Mouse (Mus musculus): ENCODE measurements around the gene Ccr6. TPM values are rescaled to one million over a fixed set of nuclear protein-coding genes. Genes with fewer than 3 reads are reported as not detected.
A peak's percentile ranks its signal among the peaks of the same experiment; 100 is the strongest.

The Ccr6 gene
- total RNA-seq, 2 experiments from 2014 or later: not detected

DNA sequence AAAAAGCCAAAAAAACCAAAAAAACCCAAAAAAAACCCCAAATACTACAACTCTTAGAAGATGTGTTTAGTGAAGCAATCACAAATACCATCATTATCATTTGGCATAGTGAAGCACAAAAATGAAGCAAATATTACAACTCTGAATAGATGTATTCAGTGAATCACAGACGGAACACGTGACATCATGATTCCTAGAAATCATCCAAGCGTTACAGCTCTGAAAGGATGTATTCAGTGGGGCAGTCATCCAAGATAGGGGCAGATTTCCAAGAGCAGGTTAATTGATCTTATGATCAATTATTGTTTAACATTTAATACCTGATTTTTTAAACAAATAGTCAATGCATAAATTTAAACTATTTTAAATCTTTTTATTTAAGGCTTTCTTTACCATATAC lies 41.4 kb downstream of the Ccr6 start:
- no peak for ATAC-seq (replicated peaks; ENCODE audit: low FRiP score, poor library complexity, severe bottlenecking)

DNA sequence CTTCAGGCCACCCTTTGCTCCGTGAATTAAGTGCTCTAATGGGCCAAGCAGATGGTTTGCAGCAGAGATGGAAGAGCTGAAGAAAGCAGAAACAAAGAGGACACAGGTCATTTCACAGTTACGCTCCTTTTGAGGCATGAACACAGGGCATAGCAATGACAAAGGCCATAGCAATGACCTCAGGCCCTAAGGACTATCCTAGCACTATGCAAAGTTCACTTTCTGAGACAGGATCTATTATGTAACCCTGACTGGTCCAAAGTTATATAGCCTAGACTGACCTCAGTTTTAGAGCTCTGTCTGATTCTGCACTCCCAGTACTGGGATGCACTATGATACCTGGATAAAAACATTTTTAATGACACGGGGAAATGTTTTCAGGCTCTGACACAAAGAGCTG lies 42.5 kb downstream of the Ccr6 start:
- ATAC-seq (replicated peaks; ENCODE audit: low FRiP score, poor library complexity, severe bottlenecking): no peak

DNA sequence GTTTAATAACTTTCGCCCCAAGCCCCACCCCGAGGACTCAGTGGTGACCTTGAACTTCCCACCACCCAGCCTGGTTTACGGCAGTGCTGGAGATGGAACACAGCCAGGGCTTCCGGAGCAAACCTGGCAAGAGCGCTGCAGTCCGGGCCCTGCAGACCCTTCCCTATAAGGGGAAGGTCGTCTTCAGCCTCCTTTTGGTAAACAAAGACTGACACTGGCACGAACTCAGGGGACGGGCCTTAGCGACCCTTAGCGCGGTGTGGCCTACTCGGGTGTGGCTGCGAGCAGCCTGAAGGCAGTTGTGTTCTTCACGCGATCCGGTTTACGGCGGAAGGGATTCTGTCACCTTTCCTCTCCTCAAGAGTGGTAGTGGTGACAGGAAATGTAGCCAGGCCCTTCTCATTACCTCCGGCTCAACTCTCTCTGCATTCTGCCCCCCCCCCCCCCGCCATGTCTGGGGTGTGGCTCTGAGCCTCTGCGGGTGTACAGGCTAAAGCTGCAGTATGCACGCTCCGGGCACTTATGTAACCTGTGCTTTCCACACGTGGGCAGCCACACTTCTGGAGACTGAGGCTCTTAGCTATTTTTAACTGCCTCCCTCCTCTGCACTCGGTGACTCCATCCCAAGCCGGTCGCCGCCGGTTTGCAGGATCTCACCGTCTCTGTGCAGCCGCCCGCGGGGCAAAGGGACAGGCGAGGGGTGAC lies 47.1 kb downstream of the Ccr6 start, which contains the start of gene Mpc1:
Mpc1 (plus strand) TSS at position 84 of the 705 bp plus-strand sequence.
- peak; percentile 33 for ATAC-seq (replicated peaks; ENCODE audit: low FRiP score, poor library complexity, severe bottlenecking)

DNA sequence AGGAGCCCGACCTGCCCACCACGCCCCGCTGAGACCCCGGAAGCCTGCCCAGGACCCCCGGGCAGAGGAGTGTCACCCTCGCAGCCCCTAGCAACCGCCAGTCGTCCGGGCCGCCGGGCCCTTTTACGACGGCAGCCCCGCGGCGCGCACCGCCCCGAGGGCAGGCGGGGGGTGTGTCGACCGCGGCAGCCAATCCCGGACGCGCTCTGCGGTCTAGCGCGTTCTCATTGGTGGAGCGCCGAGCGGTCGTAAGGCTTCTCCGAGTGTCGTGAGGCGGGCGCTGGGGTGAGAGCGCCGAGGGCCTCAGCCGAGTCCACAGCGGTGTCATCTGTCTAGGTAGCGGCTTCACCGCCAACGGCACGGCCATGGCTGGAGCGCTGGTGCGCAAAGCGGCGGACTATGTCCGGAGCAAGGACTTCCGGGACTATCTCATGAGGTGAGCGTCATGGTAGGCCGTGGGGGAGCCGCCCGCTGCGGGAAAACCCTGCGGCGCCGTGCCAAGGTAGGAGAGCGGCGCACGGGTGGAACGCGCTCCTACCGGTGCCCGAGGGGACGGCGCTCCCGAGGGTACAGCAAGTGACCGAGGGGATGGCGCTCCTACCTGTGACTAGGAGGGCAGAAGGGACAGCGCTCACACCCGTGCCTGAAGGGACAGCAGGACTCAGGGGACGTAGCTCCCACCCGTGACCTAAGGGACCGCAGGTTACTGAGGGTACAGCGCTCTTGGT lies 47.8 kb downstream of the Ccr6 start:
- ATAC-seq (replicated peaks; ENCODE audit: low FRiP score, poor library complexity, severe bottlenecking): peak; percentile 92

DNA sequence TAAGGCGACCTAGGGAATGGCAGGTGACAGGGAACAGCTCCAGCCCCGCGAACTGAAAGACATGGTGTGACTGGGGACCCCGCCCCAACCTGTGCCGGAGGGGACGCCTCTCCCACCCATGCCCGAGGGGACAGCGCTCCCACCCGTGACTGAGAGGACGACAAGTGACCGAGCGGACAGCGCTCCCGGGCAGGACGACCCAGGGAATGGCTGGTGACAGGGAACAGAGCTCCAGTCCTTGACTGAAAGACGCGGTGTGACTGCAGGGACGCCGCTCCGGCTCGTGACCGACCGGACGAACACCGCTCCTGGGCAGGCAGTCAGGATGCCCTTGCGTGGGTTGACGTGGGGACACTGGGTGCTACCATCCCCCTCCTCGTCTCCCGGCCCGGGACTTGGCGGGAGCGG lies 48.4 kb downstream of the Ccr6 start:
- ATAC-seq (replicated peaks; ENCODE audit: low FRiP score, poor library complexity, severe bottlenecking): peak; percentile 52

DNA sequence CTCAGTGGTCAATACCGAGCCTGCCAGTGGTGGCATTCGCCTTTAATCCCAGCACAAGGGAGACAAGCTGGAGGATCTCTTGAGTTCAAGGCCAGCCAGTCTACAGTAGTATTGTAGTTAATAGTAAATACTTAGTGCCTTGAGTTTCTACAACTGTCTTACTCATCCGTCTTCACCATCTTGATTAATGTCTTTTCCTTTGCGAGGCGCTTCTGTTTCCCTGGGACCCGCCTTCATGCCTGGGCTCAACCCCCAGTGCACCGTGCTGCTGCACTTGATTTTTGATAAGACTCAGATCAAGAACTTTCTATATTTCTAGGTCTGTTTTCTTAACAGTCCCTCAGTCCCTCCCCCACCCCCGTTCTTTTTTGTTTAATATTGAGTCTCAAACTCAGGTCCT lies 49.2 kb downstream of the Ccr6 start:
- no peak for ATAC-seq (replicated peaks; ENCODE audit: low FRiP score, poor library complexity, severe bottlenecking)

DNA sequence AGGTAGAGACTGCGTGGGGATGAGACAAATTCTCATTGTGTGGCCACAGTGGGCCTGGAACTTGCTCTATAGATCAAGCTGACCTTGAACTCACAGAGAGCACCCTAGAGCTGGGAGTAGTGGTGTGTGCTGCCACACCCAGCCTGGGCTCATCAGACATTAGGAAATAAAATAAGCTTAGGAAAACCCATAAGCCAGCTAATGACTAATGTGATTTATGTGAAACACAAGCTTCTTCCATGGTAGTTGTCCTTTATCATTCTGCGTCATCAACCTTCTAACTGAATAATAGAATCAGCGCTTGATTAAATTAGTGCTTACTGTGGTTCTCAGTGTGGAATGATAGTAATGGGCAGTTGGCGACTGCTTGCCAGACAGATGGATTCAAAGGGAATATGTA lies 51.1 kb downstream of the Ccr6 start:
- ATAC-seq (replicated peaks; ENCODE audit: low FRiP score, poor library complexity, severe bottlenecking): no peak

DNA sequence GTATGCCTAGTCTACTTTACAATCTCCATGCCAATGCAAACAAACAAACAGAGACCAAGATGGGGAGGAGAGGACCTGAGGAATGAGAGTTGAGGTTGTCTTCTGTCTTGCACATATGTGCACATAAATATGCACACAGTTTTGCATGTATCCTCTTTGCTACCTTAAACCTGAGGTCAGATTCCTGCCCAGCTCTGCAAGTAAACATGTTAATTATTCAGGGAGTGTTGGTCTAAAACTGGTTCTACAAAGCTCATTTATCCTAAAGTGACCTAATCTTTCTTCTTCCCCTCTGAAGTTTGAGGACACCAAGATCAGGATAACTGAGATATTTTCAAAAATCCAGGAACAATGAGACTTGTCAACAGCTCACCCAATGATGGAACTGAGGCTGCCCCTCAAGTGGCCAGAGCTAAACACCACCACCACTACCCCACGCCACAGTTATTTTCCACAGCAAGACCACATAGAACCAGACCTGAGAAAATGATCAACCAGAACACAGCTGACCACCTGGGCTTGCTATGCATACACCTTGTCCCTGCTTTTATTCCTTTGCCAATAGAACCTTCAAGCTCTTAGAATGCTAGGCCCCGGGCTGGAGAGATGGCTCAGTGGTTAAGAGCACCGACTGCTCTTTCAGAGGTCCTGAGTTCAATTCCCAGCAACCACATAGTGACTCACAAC lies 54.3 kb downstream of the Ccr6 start:
- ATAC-seq (replicated peaks; ENCODE audit: low FRiP score, poor library complexity, severe bottlenecking): no peak

DNA sequence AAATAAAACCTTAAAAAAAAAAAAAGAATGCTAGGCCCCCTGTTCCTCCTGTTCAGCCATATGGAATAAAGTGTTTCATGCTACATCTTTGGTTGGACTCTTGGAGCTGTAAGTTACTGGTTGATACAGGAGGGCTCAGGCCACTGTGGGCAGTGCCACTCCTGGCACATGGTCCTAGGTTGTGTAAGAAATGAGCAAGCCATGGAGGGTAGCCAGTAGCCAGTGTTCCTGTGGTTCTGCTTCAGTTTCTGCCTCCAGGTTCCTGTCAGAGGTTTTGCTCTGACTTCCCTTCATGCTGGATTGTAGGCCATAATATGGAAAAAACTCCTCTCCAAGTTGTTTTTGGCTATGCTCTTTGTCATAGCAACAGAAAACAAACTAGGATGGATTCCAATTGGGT lies 54.9 kb downstream of the Ccr6 start:
- ATAC-seq (replicated peaks; ENCODE audit: low FRiP score, poor library complexity, severe bottlenecking): no peak

DNA sequence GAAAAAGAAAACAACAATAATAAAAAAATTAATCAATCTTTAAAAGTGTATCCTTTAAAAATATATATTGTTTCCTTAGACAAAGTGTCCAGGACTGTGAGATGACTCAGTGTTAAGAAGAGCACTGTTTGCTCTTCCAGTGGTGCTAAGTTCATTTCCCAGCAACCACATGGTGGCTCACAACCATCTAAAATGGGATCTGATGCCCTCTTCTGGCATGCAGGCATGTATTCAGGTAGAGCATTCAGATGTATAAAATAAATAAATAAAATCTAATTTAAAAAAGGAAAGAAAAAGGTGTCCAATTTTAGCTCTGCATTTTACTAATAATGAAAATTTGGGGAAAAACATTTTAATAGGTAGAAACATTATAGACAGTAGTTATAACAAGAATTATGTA lies 60.0 kb downstream of the Ccr6 start:
- no peak for ATAC-seq (replicated peaks; ENCODE audit: low FRiP score, poor library complexity, severe bottlenecking)

DNA sequence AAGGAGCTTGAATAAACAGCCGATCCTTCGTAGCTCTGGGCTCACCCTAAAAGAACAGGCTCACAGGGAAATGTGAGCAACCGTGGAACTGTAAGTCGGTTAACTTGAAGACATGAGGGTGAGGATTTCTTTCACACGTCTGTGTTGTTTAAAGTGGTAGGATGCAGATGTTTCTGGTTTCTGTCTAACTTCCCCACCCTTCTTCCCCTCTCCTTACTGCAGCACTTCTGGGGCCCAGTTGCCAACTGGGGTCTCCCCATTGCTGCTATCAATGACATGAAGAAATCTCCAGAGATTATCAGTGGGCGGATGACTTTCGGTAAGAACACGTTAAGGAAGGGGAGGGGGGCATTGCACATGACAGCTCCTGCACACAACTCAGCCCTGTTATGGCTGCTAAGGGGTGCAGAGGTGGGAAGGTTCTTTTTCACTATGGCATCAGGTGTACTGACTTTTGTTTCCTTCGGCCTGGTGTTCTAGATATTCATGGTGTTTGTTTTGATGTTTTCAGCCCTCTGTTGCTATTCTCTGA lies 60.5 kb downstream of the Ccr6 start:
- ATAC-seq (replicated peaks; ENCODE audit: low FRiP score, poor library complexity, severe bottlenecking): no peak

DNA sequence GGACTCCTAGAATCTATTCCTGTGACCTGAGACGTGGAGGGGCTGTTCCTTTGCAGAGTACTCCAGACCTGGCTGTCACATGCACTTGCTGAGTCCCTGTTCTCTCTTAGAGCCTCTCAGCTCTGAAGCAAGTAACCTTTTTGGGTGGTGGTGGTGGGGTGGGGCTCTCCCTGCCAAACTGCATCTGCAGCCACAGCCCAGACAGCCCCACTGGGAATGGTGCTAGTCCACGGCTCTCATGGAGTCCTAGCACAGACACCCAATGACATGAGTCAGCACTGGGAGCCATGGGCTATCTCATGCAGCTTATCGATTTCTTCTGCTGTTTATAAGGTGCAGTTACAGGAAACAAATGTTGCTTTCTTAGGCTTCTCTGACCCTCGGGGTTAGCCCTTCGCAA lies 61.9 kb downstream of the Ccr6 start:
- no peak for ATAC-seq (replicated peaks; ENCODE audit: low FRiP score, poor library complexity, severe bottlenecking)

DNA sequence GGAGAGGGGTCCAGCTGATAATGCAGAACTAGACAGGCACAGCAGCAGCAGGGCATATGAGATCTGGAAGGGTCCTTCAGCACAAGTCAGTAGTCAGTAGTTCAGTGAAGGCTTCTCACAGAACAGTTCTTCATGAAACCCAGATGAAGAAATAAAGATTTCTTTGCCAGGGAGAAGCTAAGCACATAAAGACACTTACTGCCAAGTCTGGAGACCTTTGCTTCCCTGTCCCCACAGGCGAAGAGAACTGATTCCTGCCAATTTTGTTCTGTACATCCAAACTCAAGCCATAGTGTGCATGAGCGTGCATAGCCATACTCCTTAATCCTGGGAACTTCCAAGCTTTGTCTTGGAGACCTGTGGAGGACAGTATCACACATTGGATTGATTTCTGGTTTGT lies 62.4 kb downstream of the Ccr6 start:
- ATAC-seq (replicated peaks; ENCODE audit: low FRiP score, poor library complexity, severe bottlenecking): no peak

DNA sequence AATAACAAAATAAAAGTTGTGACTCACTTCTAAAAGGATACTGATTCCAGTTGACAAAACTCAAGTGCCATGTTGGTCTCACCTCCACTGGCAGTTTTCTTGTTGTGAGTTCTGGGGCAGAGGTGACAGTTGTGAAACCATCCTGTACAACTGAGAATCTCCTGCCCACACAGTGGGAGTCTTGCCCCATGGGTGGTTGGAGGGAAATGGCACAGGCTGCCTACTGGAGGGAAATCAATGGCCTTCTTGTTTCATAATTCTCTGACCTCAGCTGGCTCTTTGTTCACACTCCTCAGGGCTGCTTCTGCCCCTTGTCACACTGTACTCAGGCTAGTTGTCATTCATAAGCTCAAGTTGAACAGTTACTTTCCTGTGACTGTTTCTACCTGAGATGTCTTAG lies 63.7 kb downstream of the Ccr6 start:
- no peak for ATAC-seq (replicated peaks; ENCODE audit: low FRiP score, poor library complexity, severe bottlenecking)

DNA sequence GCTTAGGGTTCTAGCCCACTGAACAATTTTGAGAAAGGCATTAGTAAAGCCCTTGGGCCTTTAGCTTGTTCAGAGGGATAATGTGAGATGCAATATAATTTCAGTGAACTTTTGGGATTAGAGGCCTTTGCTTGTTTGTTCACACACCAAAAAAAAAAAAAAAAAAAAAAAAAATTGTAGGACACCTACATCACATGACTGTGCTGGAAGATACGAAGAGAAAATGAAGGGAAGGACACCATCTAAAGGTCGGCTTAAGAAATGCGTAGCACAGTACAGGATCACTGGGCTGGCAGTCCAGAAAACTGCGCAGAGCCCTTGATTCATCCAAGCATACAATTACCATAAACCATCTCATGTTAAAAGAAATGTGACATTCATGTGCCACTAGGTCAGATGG lies 65.7 kb downstream of the Ccr6 start:
- ATAC-seq (replicated peaks; ENCODE audit: low FRiP score, poor library complexity, severe bottlenecking): no peak

DNA sequence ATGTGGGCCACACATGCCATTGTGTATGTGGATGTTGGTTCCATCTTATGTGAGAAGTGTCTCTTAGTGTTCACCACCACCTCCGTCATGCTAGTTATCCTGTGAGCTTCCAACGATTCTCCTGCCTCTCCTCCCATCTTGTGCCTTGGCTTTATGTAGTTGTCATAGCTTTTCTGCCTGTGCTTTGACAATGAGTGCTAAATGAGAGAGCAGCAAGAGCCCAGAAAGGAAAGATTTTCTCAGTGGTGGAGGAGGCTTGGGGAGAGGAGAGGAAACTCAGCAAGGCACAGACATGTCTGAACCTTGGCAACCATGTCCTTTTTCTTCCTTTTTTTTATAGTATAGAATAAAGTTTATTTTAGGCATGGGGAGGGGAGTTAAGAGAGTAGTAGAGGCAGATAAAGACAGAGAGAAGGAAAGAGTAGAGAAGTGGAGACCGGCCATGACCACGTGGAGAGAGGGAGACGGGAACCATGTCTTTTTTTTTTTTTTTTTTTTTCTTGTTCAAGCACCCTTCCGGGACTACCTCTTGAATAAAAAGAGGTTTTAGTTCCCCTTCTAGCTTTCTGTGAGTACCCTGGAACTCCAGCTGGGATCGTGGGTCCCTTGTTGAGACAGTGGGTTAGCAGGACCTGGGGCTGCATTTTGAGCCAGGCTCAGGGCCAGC lies 67.1 kb downstream of the Ccr6 start:
- no peak for ATAC-seq (replicated peaks; ENCODE audit: low FRiP score, poor library complexity, severe bottlenecking)

DNA sequence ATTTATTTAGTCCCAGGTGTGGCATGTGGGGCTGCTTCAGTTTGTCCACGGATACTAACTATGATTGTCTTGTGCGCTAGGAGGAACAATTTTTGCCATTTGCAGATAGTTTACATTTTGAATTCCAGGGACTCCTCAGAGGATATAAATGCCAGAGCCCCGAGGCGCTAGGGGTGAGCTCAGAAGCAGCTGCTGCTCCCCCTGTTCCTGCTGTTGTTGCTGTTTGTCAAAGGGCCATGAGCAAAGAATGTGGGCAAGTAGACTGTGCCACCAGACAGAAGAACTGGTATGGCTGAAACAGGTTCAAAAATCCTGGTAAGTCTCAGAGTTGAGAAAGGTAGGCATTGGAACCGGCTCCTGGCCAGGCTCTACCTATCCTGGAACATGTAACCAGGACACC lies 67.8 kb downstream of the Ccr6 start:
- ATAC-seq (replicated peaks; ENCODE audit: low FRiP score, poor library complexity, severe bottlenecking): no peak

DNA sequence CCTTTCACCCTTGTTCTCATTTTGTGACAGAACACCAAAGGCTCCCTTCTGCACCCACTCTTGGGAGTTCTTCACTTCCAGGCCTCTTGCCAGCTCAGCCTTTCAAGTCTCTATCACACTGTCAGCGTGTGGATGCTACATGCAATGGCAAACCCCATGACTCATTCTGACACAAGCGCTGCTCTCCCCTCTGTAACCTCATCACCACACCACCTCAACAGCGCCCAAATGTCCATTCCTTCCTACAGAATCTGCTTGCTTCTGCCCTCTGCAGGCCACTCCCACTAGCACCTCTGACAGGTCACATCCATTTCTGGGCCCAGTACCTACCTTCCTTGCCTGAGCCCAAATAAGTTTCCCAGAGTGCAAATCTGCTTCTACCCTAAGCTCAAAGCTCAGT lies 70.0 kb downstream of the Ccr6 start:
- ATAC-seq (replicated peaks; ENCODE audit: low FRiP score, poor library complexity, severe bottlenecking): no peak

Data from erythroid progenitor cell, adult 5-6 weeks (primary cell).